Mouse (Mus musculus) adrenal gland (tissue): Measurements from ENCODE around the gene Acmsd.

ENCODE experiments used
- intact Hi-C: fragments of 180-260 bp; cut with DNase I; formaldehyde crosslinking; loops from one replicate; pipeline ENCODE4 v1.15.1; 2025

Gene Acmsd

DNA sequence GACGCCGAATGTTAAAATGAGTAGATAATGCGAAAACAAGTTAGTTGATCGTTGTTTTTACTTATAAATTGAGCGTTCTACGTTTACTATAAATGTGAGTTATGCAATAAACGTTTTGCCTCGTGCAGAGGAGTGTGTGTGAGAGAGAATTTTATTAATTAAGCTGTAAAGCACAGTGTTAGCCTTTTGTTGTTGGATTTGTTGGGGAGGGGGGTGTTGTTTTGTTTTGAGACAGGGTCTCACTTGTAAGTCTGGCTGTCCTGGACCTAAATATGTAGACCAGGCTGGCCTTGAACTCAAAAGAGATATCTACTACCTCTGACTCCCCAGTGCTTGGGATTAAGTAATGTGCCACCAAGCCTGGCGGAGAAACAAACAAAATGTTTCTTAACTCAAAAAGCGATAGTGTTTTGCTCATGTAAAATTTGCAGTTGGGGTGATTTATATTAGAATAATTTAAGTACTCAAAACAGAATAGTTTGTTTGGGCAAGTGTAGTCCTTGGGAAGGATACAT is 46.0 kb downstream of the Acmsd start:
- intact Hi-C loops: no loop called here

DNA sequence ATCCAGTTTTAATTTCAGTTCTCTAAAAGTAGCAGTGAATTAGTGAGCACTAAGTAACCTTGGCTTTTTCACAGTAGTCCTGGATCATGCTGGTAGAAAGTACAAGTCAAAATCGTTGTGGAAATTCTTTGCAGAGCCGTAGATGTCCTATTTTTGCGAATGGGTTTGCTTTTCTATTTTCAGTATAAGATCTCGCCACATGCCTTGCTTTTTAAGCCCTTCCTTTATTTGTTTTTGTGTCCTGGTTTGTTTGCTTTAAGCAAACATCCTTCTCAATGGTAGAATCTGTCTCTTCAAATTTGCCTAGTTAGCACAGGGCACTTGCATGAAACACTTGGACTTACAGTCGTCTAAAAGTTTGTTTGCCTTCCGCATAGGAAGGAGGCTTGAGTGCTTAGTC is 47.0 kb downstream of the Acmsd start:
- intact Hi-C loops: no loop called here

DNA sequence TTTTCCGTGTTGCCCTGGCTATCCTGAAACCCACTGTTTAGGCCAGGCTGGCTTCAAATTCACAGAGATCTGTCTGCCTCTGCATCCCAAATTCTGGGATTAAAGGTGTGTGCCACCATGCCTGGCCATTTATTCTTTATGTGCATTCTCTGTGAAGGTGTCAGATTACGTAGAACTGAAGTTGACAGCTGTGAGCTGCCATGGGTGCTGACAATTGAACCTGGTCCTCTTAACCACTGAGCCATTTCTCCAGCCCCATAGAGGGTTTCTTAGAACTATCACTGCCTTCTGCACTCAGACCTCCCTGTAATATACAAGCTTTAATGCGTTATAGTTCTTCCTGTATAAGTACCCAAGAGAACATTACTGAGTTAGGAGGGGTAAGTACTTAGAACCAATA is 49.4 kb downstream of the Acmsd start:
- intact Hi-C loops: no loop called here

DNA sequence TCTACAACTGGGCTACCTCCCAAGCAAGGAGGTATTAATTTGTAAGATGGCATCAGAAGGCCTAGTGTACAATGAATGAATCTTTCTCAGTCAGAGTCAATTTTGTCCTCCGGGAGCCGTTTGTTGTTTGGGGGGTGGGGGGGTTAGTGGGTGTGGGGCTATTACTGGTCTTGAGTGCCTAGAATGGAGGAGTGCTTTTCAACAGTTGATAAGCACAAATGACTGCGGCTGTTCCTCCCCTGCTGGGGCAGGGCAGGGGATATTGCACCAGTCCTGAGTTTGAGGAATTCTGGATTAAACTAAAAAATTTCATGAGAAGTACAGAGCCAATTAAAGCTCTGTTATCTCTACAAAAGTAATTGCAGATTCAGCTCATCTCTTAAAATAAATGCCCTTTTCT is 50.9 kb downstream of the Acmsd start:
- intact Hi-C loops: no loop called here

DNA sequence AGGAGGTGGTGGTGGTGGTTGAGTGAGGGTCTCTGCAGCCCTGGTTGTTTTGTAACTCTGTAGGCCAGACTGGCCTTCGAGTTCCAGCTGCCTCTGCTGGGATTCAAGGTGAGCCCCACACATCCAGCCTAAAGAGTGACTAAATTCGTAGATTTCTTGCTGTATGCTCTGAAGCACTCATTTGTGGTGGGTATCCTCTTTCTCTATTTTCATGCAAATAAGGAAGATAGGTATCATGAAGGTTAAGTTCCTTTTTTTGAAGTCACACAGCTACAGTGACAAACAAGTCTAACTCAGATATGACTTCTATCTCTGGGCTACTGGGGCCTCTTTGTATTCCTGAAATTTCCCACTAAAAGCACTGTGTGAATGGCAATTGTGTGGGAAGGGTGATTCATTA is 51.6 kb downstream of the Acmsd start:
- intact Hi-C loops: no loop called here

DNA sequence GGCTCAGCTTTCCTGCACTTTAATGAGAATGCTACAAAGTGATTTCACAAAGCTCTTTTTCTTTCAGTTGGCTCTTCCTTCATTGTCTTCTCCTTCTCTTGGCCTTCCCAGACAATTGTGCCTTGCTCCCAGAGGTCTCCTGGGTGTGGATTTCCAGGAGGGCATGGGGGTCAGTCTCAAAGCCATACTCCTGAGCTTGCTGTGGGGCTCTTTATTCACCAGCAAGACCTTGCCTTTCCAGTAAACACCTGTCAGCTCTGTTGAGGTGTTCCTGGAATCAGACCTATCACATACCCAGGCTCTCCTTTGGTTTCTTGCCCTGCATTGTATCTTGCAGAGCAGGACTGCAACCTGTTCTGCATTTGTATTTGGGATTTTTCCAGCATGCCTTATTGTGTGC is 54.6 kb downstream of the Acmsd start:
- intact Hi-C loops: no loop called here

DNA sequence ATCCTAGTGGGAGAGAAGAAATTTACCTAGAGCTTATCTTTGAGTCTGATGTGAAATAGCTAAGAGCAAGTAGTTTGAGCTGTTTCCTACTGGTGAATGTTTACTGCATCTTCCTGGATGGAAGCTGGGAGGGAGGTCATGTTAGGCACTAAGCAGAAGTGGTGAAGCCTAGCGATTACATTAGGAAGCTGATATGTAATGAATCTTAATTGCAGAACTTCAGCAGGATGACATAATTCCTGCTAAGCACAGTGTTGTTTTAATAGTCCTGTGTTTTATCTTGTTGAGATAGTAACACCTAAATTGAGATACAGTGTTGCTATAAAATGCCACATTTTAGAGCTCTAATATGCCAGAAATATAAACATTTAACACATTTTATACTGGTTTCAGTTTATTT is 56.7 kb downstream of the Acmsd start:
- intact Hi-C loops: no loop called here

DNA sequence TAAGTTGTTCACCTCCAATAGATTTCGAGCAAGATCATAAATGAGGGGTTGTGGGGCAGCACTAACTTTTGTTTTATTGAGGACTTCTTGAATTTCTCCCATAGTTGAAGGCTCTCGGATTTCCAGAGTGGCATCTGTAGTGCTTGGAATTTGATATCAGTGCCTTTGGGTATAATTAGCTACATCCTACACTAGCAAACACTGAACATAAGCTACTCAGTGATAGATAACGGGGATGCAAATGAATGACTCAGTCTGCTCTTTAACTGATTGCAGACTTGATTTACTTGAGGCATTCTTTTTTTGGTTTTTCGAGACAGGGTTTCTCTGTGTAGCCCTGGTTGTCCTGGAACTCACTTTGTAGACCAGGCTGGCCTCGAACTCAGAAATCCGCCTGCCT is 59.7 kb downstream of the Acmsd start:
- intact Hi-C loops: no loop called here

DNA sequence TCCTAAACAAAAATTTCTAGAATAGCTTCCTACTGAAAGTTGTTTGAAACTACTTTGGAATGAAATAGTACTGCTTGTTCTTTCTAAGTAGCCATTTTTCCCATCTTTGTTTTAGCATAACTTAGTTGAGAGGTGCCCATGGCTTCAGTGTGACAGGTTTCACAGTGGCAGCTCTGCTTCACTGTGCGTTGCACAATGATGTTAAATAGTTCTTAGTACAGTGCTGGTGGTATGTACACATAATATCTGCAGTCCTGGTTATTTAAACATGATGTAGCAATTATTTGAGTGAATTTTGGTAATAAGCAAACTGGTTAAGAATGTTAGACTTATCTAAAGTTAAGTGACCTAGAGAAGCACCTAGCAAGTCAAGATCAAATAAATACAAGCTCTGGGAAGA is 64.2 kb downstream of the Acmsd start:
- intact Hi-C loops: no loop called here

DNA sequence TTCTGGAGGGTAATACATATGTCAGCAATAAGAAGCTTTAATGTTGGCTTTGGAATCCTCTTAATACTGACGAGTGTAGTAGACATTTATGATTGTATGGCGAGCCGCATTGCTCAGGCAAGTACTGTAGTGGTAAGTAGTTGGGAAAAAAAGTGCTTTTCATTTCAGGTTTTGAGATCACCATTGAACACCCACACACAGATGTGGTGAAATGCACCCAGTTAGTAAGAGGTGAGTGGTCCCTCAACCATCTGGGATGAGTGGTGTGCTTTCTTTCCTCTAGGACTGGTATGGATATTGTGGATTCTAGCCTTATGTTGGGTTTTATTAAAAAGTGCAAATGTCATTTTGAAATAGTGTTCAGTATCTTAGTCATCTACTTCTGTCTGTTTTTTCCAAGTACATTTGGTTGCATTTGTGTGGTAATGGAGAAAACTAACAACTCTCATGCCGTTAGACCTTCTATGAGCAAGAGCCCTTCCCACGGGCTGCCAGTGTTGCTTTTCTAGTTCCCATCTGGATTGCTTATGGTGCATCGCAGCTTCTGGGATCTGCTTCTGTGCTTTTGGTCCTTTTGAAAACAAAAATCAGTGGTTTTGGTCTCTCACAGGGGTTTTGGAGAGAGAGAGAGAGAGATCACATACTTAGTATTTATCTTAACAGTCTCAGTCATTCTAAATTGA is 66.0 kb downstream of the Acmsd start:
- intact Hi-C loops: no loop called here

DNA sequence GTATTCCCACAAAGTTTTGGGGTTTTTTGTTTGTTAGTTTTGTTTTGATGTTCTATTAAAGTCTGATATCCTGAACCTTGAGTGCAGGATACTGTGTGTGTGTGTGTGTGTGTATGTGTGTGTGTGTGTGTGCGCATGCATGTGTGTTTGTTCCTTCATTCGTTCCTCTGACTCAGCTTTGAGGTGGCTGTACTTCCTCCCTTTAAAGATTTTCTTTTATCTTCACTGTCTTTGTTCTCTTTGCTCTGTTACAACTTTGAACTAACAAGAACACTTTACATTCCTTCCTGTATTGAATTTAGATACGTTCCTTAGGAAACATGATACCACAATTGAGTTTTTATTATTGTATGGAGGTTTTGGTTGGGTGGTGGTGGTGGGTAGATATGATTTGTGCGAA is 67.1 kb downstream of the Acmsd start:
- intact Hi-C loops: no loop called here

DNA sequence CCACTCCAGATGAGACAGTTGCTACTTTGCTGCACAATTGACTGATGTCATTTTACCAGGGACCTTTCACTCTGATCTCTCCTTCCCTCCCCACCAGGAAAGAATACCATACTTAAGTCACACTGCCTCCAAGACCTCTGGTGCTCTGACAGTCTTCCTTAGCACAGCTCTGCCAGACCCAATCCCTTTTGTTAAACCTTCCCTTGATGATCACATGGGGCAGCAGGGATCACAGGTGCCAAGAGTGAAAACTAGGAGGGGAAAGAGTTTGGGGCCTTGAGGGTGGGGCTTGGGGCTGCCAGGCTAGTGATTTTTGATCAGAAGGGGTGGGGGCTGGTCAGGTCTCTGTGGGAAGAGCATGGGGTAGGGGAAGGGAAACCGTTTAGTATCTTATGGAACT is 67.5 kb downstream of the Acmsd start:
- intact Hi-C loops: no loop called here

DNA sequence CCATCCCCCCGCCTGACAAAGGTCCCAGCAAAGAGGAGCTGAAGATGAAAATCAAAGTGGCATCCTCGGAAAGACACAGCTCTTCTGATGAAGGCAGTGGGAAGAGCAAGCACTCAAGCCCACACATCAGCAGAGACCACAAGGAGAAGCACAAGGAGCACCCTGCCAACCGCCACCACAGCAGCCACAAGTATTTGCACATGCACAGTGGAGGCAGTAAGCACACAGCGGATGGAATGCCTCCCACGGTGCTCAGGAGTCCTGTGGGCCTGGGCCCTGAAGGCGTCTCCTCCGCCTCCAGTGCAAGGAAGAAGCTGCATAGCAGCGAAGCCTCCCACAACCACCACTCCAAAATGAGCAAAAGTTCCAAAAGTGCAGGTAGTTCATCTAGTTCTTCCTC is 73.7 kb downstream of the Acmsd start:
- intact Hi-C loops: no loop called here

DNA sequence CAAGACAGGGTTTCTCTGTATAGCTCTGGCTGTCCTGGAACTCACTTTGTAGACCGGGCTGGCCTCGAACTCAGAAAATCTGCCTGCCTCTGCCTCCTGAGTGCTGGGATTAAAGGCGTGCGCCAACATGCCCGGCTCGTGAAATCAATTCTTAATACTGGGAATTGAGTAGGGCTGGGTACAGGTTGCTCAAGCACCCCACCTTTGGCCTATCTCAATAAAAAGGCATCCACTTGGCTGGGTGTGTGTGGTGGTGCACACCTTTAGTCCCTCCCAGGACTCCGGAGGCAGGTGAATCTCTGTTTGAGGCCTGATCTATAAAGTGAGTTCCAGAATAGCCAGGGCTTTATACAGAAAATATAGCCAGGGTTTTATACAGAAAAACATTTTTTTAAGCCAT is 79.5 kb downstream of the Acmsd start:
- intact Hi-C loops: no loop called here

DNA sequence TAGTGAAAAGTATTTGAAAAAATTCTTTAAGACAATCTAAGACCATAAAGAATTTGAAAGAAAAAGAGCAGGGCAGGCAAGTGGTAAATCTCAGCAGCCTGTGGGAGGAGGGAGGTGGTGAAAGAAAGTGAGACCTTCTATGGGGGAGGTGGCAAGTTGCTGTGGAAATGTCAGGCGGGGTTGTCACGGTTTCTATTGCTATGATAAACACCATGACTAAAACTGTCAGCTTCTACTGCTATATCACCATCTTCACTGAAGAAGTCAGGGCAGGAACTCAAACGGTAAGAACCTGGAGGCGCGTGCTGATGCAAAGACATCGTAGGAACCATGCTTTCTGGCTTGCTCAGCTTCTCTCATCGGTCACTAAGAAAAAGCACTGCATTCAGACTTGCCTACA is 83.7 kb downstream of the Acmsd start:
- intact Hi-C loops: no loop called here

DNA sequence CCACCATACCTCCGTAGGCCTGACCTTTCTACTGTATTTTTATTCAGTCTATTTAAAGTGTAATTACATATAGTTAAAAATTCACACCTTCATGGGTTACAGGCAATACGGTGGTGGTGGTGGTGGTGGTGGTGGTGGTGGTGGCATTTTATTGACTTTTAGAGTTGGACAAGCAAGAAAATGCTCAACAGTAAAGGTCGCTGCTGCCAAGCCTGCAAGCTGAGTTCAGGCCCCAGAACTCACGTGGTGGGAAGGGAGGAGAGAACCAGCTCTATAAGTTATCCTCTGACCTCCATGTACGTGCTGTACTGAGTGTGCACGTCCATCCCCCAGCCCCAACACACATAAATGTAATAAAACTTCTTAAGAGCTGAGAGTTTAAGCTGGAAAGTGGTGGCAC is 87.2 kb downstream of the Acmsd start:
- intact Hi-C loops: no loop called here
